Mouse (Mus musculus) hindbrain, postnatal 0 days (tissue): Measurements from ENCODE around the gene 5730522E02Rik. TPM values are rescaled to one million over a fixed set of nuclear protein-coding genes. Genes with fewer than 3 reads are reported as not detected.

Experiments used
- ATAC-seq: fragments of 200-750 bp; cut with Nextera tagmentation; 2 replicates; pipeline ENCODE4 v1.8.0; 2017; ENCODE audit warnings: mild to moderate bottlenecking, moderate TSS enrichment, moderate library complexity
- DNase-seq: peaks from one replicate; pipeline ENCODE4 v3.0.0-alpha.2; 2015; ENCODE audit warnings: low spot score
- H3K27ac ChIP-seq: fragments of 300-500 bp; sonication (generic); 2 replicates; pipeline ENCODE4 v1.5.1; 2014; ENCODE audit warnings: mild to moderate bottlenecking
- H3K27me3 ChIP-seq: fragments of 300-500 bp; sonication (generic); 2 replicates; pipeline ENCODE4 v1.6.1; 2014; ENCODE audit warnings: low read length, mixed read lengths; ENCODE audit not compliant: insufficient read depth
- H3K36me3 ChIP-seq: fragments of 300-500 bp; sonication (generic); 2 replicates; pipeline ENCODE4 v1.6.1; 2014; ENCODE audit warnings: low read length, mixed read lengths; ENCODE audit not compliant: insufficient read depth
- H3K4me1 ChIP-seq: fragments of 300-500 bp; sonication (generic); 2 replicates; pipeline ENCODE4 v1.6.1; 2014; ENCODE audit warnings: antibody characterized with exemption, low read length, mixed read lengths; ENCODE audit not compliant: insufficient read depth
- H3K4me2 ChIP-seq: fragments of 300-500 bp; sonication (generic); 2 replicates; pipeline ENCODE4 v1.6.1; 2014; ENCODE audit warnings: low read depth, mild to moderate bottlenecking, low read length, moderate library complexity, mixed read lengths
- H3K4me3 ChIP-seq: fragments of 300-500 bp; sonication (generic); 2 replicates; pipeline ENCODE4 v1.5.1; 2014; ENCODE audit warnings: low read length
- H3K9ac ChIP-seq: fragments of 300-500 bp; sonication (generic); replicated peaks from 2 replicates; pipeline ENCODE4 v1.6.1; 2014; ENCODE audit warnings: mild to moderate bottlenecking, low read length, moderate library complexity, mixed read lengths
- H3K9me3 ChIP-seq: fragments of 300-500 bp; sonication (generic); 2 replicates; pipeline ENCODE4 v1.6.1; 2016; ENCODE audit warnings: low read length, mixed read lengths
- CTCF ChIP-seq: IDR thresholded peaks from 2 replicates; pipeline ENCODE4 v1.5.1; 2016; ENCODE audit warnings: antibody characterized with exemption, control low read depth, low read depth
- WGBS: fragments of 180-500 bp; shearing (Covaris S2); extraction: QIAGEN DNeasy Blood & Tissue Kit; methylation state at CpG from one replicate; pipeline ENCODE4 v1.1.7; 2014; 5-methylcytosine and 5-hydroxymethylcytosine counted together
- polyA plus RNA-seq: library from polyadenylated mRNA; unstranded; fragments of >200 nt; fragmentation: Nextera tagmentation; extraction: Ambion mirVana; gene quantifications from 2 replicates; pipeline ENCODE4 v1.2.1, GENCODE M21; 2015
- total RNA-seq: library from RNA; depleted of rRNA; stranded (reverse); fragments of >200 nt; gene quantifications from 2 replicates; pipeline ENCODE4 v1.2.3, GENCODE M21; 2014

The 5730522E02Rik gene
- total and polyA plus RNA-seq, 2 experiments from 2014 or later, result 5.4 to 11.6 TPM

GRCm38 (mm10) chr11:25854216-25854615 lies 356.3 kb downstream of the 5730522E02Rik start:
- H3K27ac ChIP-seq, result no peak overlapping the region; the same call in 1 of the 2 replicates
- no peak overlapping the region for H3K4me3 ChIP-seq
- H3K27me3 ChIP-seq, result no peaks in the 10 kb centered on the region
- H3K36me3 ChIP-seq, result no peaks in the 10 kb centered on the region
- ATAC-seq, result no peak
- 43% methylated on average over 10 of the region's 10 CpGs for WGBS
- no peaks in the 10 kb centered on the region for H3K9me3 ChIP-seq
- H3K4me1 ChIP-seq, result 0 out of 2 replicates have a peak, but pooled peaks cover 7% of the 10 kb centered on the region
- no peak for TF ChIP-seq CTCF
- H3K9ac ChIP-seq, result no peak overlapping the region
- peak; percentile 32 for DNase-seq
- 0 out of 2 replicates have a peak overlapping the region, but pooled peaks have one; percentile 8 for H3K4me2 ChIP-seq

DNA sequence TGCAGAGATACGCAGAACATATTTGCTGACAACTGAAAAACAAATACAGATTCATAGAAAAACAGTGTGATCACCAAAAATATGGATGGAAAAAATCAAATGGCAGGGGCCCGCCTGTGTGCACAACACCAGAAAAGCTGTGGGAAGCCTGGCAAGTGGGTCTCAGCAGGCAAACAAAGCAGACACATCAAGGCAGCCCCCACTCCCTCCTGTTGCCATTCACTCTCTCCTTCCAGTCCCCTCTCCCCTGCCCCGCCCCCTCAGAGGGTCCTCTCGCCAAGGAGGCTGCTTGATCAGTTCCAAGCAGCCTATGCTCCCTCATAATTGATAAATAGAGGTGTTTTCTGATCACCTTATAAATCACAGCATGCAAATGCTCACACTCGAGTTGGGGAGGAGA lies 357.5 kb downstream of the 5730522E02Rik start:
- Histone ChIP-seq H3K27me3 (no peaks in the 10 kb centered on the region), H3K4me2 (no peak overlapping the region), H3K4me3 (no peak overlapping the region), H3K4me1 (0 out of 2 replicates have a peak, but pooled peaks cover 7% of the 10 kb centered on the region), H3K9me3 (no peaks in the 10 kb centered on the region), H3K27ac (no peak overlapping the region), H3K9ac (no peak overlapping the region), H3K36me3 (no peaks in the 10 kb centered on the region)
- 22% methylated on average over 5 of the region's 5 CpGs for WGBS
- no peak for TF ChIP-seq CTCF
- no peak for DNase-seq
- no peak for ATAC-seq

- Histone ChIP-seq H3K4me1 (no peaks in the 10 kb centered on the region), H3K9ac (no peak overlapping the region), H3K27ac (no peak overlapping the region), H3K4me3 (no peak overlapping the region), H3K9me3 (no peaks in the 10 kb centered on the region), H3K27me3 (no peaks in the 10 kb centered on the region), H3K4me2 (no peak overlapping the region), H3K36me3 (no peaks in the 10 kb centered on the region)
- DNase-seq, result no peak
- no peak for ATAC-seq
- 59% methylated on average over 14 of the region's 14 CpGs for WGBS
- TF ChIP-seq CTCF, result no peak
Observed at GRCm38 (mm10) chr11:25848824-25849644, 361.5 kb downstream of the 5730522E02Rik start.

DNA sequence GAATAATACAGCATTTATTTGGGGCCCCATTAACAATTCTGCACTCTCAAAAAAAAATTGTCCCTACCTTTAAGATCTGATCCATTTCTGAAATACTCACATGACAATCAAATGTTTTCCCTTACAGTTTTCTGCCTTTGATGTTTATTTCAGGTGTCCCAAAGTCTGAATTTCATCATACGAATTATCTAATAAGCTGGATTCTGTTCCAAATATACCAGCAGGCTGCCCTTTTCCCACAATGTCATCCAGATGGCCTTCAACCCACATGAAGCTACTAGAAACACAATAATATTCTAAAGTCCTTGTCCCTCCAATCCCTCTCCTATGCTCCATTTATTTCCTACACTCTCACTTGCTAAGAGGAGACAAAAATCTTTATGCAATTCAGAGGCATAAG lies 372.1 kb downstream of the 5730522E02Rik start:
- H3K36me3 ChIP-seq, result no peaks in the 10 kb centered on the region
- H3K9ac ChIP-seq, result no peak overlapping the region
- TF ChIP-seq CTCF, result no peak
- H3K4me3 ChIP-seq, result no peak overlapping the region
- no peaks in the 10 kb centered on the region for H3K27me3 ChIP-seq
- 86% methylated on average over 1 of the region's 1 CpGs for WGBS
- no peak for DNase-seq
- no peak for ATAC-seq
- H3K9me3 ChIP-seq, result no peaks in the 10 kb centered on the region
- H3K4me1 ChIP-seq, result no peaks in the 10 kb centered on the region
- no peak overlapping the region for H3K4me2 ChIP-seq
- H3K27ac ChIP-seq, result no peak overlapping the region

DNA sequence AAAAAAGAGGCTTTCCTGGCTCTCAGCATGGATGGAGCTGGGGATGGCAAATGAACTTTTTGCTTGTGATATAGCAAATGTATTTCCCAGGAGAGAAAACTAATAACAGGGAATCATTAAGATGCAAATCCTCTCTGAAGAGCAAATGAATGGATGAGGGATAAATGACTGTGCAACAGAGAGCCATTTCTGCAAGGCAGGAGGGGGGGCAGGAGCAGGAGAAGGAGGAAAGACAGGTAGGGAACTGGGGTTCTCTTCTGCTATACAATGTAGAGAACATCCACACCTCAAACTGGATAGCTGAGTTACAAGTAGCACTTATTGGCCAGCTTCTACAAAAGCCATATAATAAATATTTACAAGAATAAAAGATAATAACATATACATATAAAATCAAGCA lies 390.8 kb downstream of the 5730522E02Rik start:
- no peak for TF ChIP-seq CTCF
- H3K9ac ChIP-seq, result no peak overlapping the region
- DNase-seq, result no peak
- no peaks in the 10 kb centered on the region for H3K36me3 ChIP-seq
- ATAC-seq, result no peak
- no peaks in the 10 kb centered on the region for H3K27me3 ChIP-seq
- H3K4me1 ChIP-seq, result no peaks in the 10 kb centered on the region
- no peaks in the 10 kb centered on the region for H3K9me3 ChIP-seq
- no peak overlapping the region for H3K27ac ChIP-seq
- H3K4me2 ChIP-seq, result no peak overlapping the region
- H3K4me3 ChIP-seq, result no peak overlapping the region

DNA sequence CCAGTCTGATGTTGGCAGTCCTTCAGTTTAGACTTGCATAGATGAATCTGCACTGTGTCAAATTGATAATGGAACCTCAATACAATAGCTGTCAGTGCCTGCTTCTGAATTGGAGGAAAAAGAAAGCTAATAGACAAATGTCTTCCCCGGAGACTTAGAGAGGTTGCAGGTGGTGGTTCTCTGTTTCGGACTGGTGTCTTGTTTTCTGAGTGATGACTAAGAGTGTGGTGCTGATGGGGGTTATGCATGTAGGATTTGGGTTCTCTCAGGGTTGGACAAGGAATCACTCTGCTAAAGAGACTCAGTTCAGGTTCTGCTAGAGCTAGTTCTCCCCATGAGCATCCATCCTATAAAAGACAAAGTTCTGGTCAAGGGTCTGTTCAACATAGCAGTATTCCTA lies 397.1 kb downstream of the 5730522E02Rik start:
- 49% methylated on average over 2 of the region's 2 CpGs for WGBS
- no peak for DNase-seq
- no peak for TF ChIP-seq CTCF

GRCm38 (mm10) chr11:25787691-25788090 lies 422.9 kb downstream of the 5730522E02Rik start:
- no peak for TF ChIP-seq CTCF
- Histone ChIP-seq H3K9me3 (no peaks in the 10 kb centered on the region), H3K36me3 (no peaks in the 10 kb centered on the region), H3K4me1 (no peaks in the 10 kb centered on the region), H3K27ac (no peak overlapping the region), H3K4me2 (no peak overlapping the region), H3K27me3 (no peaks in the 10 kb centered on the region), H3K4me3 (no peak overlapping the region), H3K9ac (no peak overlapping the region)
- ATAC-seq (no peak), DNase-seq (no peak)
- 89% methylated on average over 1 of the region's 1 CpGs for WGBS

More for the DNA sequence above, 397.1 kb downstream of the 5730522E02Rik start:
- H3K9me3 ChIP-seq, result no peaks in the 10 kb centered on the region
- no peak overlapping the region for H3K9ac ChIP-seq
- no peak overlapping the region for H3K27ac ChIP-seq
- no peak overlapping the region for H3K4me3 ChIP-seq
- no peaks in the 10 kb centered on the region for H3K36me3 ChIP-seq
- no peak for ATAC-seq
- H3K27me3 ChIP-seq, result no peaks in the 10 kb centered on the region
- no peaks in the 10 kb centered on the region for H3K4me1 ChIP-seq
- no peak overlapping the region for H3K4me2 ChIP-seq
